Mouse (Mus musculus): ENCODE measurements at regions not wholly inside any gene's neighbourhood (a gene's known extent, or its start where the extent isn't known, plus 50 kb on each side); places are given as distances from the start of the nearest gene placed in this dataset.

DNA sequence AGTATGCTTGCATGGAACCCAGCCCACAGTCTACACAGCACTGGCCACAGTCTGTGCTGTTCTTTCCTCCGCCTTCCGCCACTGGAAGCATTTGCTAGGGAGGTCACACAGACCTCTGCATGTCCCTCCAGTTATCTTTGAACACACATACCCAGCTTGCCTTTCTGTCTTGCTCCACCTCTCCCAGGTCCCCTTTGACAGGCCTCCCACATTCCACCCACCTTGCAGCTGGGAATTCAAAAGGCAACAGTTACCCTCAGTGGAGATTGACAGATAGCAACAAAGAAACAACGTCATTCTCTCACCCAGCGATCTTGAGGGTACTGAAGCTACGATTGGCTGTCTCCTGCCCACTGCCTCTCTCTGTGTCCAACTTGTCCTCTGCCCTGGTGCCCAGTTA, 290.7 kb upstream of the Zmiz1 start:
- TF ChIP-seq POLR2A (IDR thresholded peaks at IDR 0.05; ENCODE audit: borderline replicate concordance, extremely low read depth, insufficient read depth, insufficient read length, poor library complexity, severe bottlenecking) (no peak), CTCF (IDR thresholded peaks at IDR 0.05; ENCODE audit: borderline replicate concordance, extremely low read depth, insufficient read depth, insufficient read length) (no peak)
- no peak for DNase-seq (ENCODE audit: low read depth)

DNA sequence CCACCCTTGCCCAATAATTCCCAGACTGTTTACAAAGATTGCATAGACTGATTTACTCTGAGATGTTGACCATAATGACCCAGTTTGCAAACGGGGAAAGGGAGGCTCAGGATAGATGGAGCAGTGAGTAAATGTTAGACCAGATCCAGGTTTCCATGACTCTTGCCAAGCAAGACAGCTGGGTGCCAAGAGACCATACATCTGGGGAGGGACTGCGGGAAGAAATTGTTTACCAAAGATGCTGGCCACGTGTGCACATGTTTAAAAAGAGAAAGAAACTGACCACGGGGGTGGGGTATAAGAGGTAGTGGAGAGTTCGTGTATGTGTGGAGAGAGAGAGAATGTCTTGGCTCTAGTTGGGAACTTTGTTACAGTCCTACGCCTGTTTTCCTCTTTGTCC, 285.7 kb upstream of the Zmiz1 start:
- TF ChIP-seq CTCF (IDR thresholded peaks at IDR 0.05; ENCODE audit: borderline replicate concordance, extremely low read depth, insufficient read depth, insufficient read length) (no peak), POLR2A (IDR thresholded peaks at IDR 0.05; ENCODE audit: borderline replicate concordance, extremely low read depth, insufficient read depth, insufficient read length, poor library complexity, severe bottlenecking) (no peak)
- no peak for DNase-seq (ENCODE audit: low read depth)

DNA sequence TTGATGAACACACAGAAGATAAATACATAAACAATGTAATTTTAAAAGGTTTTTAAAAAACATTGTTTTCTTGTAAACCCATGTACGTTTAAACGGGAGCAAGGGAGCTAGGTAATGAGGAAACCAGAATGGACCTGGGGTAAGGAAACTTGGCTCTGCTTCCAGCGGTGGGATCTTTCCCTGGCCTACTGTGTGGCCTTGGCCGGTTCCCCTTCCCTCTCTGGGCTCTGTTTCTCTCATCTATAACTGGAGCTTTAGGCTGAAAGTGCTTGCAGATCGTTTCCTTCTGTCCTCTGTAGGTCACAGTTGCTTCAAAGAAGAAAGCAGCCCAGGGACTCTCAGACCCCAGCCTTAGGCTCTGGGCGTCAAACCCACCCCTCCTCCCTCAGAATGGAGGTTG, 285.1 kb upstream of the Zmiz1 start:
- no peak for TF ChIP-seq POLR2A (IDR thresholded peaks at IDR 0.05; ENCODE audit: borderline replicate concordance, extremely low read depth, insufficient read depth, insufficient read length, poor library complexity, severe bottlenecking)
- no peak for TF ChIP-seq CTCF (IDR thresholded peaks at IDR 0.05; ENCODE audit: borderline replicate concordance, extremely low read depth, insufficient read depth, insufficient read length)
- no peak for DNase-seq (ENCODE audit: low read depth)

DNA sequence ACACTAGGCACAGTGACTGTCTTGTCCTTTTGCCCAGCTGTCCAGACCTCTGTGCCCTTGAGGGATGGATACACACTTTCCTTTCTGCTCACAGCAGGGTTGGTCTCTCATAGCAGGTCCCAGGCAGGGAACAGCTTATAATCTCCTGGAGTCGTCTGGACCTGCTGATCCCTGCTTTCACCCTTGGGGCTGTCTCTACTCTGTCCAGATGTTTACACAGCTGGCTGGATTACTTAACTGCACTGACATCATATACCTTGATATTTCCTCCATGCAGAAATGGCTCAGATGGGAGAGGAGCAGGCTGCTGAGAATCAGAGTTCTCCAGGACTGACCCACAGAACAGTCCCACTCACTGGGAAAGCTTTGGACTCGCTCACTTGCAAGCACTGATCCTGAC, 284.6 kb upstream of the Zmiz1 start:
- TF ChIP-seq POLR2A (IDR thresholded peaks at IDR 0.05; ENCODE audit: borderline replicate concordance, extremely low read depth, insufficient read depth, insufficient read length, poor library complexity, severe bottlenecking) = no peak
- no peak for TF ChIP-seq CTCF (IDR thresholded peaks at IDR 0.05; ENCODE audit: borderline replicate concordance, extremely low read depth, insufficient read depth, insufficient read length)
- no peak for DNase-seq (ENCODE audit: low read depth)

DNA sequence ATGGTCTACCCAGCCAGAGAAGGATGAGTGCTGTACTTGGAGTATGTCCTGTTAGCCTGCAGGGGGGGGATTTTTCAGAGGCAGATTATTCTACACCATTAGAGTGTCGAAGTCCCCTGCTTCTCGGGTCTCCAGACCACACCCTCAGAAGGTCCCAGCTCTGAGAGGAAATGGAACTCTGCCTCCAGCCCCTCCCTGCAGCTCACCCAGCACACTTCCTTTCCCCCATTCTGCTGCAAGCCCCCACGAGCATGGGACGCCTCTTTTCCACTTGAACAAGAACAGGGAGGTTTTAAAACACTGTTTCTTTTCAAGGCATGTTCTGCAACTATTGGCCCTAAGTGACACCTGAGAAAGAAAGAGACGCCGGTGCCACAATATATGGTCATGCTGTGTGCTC, 282.8 kb upstream of the Zmiz1 start:
- no peak for DNase-seq (ENCODE audit: low read depth)
- no peak for TF ChIP-seq CTCF (IDR thresholded peaks at IDR 0.05; ENCODE audit: borderline replicate concordance, extremely low read depth, insufficient read depth, insufficient read length)
- no peak for TF ChIP-seq POLR2A (IDR thresholded peaks at IDR 0.05; ENCODE audit: borderline replicate concordance, extremely low read depth, insufficient read depth, insufficient read length, poor library complexity, severe bottlenecking)

DNA sequence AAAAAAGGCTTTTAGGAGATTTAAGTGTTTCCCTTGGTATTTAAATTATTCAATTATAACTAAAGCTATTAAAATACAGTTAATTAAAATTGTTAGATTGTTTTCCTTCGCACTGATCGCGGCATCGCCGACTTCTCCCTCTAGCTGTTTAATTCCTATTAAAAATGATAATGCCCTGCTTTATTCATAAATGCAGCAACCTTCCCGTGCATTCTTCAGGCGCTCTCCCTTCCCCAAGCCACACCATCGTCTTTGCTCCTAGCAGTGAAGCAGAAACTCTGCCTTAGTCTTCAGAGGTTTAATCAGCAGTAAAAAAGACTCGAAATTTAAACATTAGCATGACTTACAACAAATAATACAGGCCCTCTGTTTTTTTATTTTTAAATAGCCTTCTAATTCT, 278.9 kb upstream of the Zmiz1 start:
- peak; percentile 53 for DNase-seq (ENCODE audit: low read depth)
- TF ChIP-seq CTCF (IDR thresholded peaks at IDR 0.05; ENCODE audit: borderline replicate concordance, extremely low read depth, insufficient read depth, insufficient read length) = no peak
- no peak for TF ChIP-seq POLR2A (IDR thresholded peaks at IDR 0.05; ENCODE audit: borderline replicate concordance, extremely low read depth, insufficient read depth, insufficient read length, poor library complexity, severe bottlenecking)

DNA sequence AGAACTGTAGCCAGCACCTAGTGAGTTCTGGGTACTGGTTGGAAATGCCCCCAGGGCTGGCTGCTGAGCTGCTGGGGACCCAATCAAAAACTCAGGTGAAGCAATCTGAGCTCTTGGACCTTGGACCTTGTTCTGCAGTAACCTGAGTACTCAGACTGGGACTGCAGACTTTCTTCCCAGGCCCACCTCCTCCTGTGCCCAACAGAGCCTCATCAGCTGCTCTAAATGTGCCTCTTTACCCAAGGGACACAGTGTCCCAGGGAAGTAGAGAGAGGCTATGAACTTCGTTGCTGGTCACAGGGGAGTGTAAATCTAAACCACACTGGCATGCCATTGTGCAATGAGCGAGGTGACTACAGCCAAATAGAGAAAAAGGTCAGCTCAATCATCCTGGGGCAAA, 277.6 kb upstream of the Zmiz1 start:
- no peak for DNase-seq (ENCODE audit: low read depth)
- no peak for TF ChIP-seq POLR2A (IDR thresholded peaks at IDR 0.05; ENCODE audit: borderline replicate concordance, extremely low read depth, insufficient read depth, insufficient read length, poor library complexity, severe bottlenecking)
- no peak for TF ChIP-seq CTCF (IDR thresholded peaks at IDR 0.05; ENCODE audit: borderline replicate concordance, extremely low read depth, insufficient read depth, insufficient read length)

DNA sequence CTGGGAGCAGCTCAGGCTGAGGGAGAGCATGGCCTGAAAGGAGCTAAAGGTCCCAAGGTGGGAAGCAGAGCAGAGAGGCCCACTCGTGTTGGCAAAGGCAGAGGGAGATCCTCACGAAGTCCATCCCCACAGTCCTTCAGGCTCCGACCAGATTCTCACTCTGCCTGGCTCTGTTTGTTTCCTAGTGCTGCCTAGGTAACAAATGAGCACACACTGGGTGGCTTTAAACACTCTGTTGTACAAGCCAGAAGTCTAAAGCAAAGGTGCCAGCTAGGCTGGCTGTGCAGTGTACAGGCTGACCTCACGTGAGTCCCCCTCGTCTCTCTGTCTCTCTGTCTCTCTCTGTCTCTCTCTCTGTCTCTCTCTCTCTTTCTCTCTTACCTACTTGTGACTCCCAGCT, 274.9 kb upstream of the Zmiz1 start:
- no peak for TF ChIP-seq CTCF (IDR thresholded peaks at IDR 0.05; ENCODE audit: borderline replicate concordance, extremely low read depth, insufficient read depth, insufficient read length)
- TF ChIP-seq POLR2A (IDR thresholded peaks at IDR 0.05; ENCODE audit: borderline replicate concordance, extremely low read depth, insufficient read depth, insufficient read length, poor library complexity, severe bottlenecking) = no peak
- no peak for DNase-seq (ENCODE audit: low read depth)

DNA sequence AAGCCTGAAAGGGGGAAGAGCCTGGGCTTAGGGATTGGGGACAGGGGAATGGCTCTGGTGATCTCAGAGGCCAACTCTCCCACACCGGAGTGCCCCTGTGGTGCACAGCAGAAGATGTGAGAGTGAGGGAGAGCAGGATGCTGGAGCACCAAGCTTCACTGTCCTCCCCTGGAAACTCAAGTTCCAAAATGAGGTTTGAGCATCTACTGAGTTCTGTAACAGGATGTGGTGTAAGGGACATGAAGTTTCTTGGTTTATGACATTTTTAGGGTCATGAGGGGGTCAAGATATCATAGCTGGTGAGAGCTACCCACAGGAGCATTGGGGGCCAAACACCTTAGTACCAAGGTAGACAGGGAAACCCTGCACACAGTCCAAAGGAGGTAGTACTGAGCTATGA, 274.1 kb upstream of the Zmiz1 start:
- no peak for DNase-seq (ENCODE audit: low read depth)
- TF ChIP-seq CTCF (IDR thresholded peaks at IDR 0.05; ENCODE audit: borderline replicate concordance, extremely low read depth, insufficient read depth, insufficient read length) (no peak), POLR2A (IDR thresholded peaks at IDR 0.05; ENCODE audit: borderline replicate concordance, extremely low read depth, insufficient read depth, insufficient read length, poor library complexity, severe bottlenecking) (no peak)

DNA sequence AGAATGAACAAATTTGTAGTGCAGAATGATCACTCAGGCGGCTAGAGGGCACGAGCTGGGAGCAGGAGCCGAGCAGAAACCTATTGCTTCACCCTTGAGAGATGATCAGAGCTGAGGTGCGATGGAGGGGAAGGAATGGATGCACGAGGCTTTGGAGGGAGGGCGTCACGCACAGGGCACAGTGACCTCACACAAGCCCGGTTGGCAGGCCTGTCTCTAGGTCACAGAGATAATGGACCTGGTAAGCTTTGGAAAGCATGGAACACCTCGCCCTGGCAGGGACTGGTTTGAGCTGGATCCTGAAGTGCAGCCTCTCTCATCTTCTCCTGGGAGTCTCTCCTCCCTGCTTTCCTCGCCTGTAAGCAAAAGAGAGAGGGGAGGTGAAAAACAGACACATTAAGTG, 273.4 kb upstream of the Zmiz1 start:
- no peak for DNase-seq (ENCODE audit: low read depth)
- TF ChIP-seq CTCF (IDR thresholded peaks at IDR 0.05; ENCODE audit: borderline replicate concordance, extremely low read depth, insufficient read depth, insufficient read length) = no peak
- no peak for TF ChIP-seq POLR2A (IDR thresholded peaks at IDR 0.05; ENCODE audit: borderline replicate concordance, extremely low read depth, insufficient read depth, insufficient read length, poor library complexity, severe bottlenecking)

DNA sequence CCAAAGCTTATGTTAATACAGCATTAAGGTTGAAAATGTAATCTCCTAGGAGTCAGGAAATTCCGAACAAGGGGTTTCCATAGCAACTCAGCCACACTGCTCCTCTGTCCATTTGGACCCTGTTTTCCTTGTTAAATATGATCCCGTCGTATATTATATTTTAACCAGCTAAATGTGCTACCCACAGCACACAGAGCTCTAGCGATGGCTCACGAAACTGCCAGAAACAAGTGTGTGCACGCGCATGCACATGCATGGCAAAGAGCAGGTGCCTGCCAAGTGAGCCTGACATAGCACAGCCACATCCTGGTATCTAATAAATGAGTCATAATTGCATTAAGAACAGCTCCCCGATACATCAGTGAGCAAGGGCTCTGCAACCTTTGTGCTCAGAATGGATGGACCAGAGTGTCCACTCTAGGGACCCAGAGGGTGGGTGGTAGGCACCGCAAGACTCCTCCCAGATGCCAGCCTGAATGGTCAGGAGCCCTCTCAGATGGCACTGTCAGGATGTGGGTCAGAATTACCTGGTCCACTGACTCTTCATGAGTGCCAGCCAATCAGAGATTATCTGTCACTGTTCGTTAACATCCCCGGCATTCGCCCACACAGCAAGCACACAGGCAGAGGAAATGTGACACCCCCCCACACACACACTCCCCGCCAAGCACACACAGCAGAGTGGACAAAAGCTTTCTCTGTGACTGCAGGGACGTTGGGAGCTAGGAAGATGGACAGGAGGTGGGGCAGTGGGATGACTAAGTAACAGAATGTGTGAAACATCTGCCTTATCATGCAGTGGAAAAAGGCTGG, 272.8 kb upstream of the Zmiz1 start:
- peak; percentile 82 for DNase-seq (ENCODE audit: low read depth)
- no peak for TF ChIP-seq CTCF (IDR thresholded peaks at IDR 0.05; ENCODE audit: borderline replicate concordance, extremely low read depth, insufficient read depth, insufficient read length)
- TF ChIP-seq POLR2A (IDR thresholded peaks at IDR 0.05; ENCODE audit: borderline replicate concordance, extremely low read depth, insufficient read depth, insufficient read length, poor library complexity, severe bottlenecking) = no peak

DNA sequence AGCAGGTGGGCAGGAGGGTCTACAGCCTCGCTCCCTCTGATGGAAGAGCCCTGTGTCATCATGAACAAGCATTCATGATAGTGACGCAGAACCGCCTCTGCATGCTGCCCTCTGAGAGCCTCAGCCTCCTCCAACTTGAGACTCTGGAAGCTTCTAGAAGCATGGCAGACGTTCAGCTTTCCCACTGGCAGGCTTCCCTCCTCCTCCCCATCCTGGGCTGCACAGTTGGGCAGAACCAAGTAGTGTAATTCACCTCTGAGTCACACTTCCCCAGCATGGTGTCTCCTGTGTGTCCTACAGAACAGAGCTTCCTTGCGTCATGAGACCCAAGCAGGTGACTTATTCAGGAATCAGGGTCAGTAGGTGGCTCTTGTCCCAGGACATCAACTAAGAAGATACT, 271.3 kb upstream of the Zmiz1 start:
- TF ChIP-seq CTCF (IDR thresholded peaks at IDR 0.05; ENCODE audit: borderline replicate concordance, extremely low read depth, insufficient read depth, insufficient read length) = no peak
- no peak for TF ChIP-seq POLR2A (IDR thresholded peaks at IDR 0.05; ENCODE audit: borderline replicate concordance, extremely low read depth, insufficient read depth, insufficient read length, poor library complexity, severe bottlenecking)
- DNase-seq (ENCODE audit: low read depth) = no peak

Data from brain, embryonic 14.5 days (tissue).